Mouse (Mus musculus) stomach, embryonic 15.5 days (tissue): ENCODE results near the gene Slc4a5. TPM values are rescaled to one million over a fixed set of nuclear protein-coding genes. Genes with fewer than 3 reads are reported as not detected.

Source experiments
- ATAC-seq: fragments of 200-750 bp; cut with Nextera tagmentation; 2 replicates; pipeline ENCODE4 v1.8.0; 2017; ENCODE audit warnings: low read depth, moderate number of reproducible peaks, moderate TSS enrichment; ENCODE audit not compliant: insufficient read depth, low FRiP score
- H3K27ac ChIP-seq: fragments of 300-500 bp; sonication (generic); 2 replicates; pipeline ENCODE4 v1.5.1; 2015; ENCODE audit warnings: mild to moderate bottlenecking, inconsistent platforms
- H3K27me3 ChIP-seq: fragments of 300-500 bp; sonication (generic); replicated peaks from 2 replicates; pipeline ENCODE4 v1.6.1; 2015; ENCODE audit warnings: inconsistent platforms
- H3K36me3 ChIP-seq: fragments of 300-500 bp; sonication (generic); 2 replicates; pipeline ENCODE4 v1.6.1; 2015; ENCODE audit warnings: inconsistent platforms
- H3K4me1 ChIP-seq: fragments of 300-500 bp; sonication (generic); 2 replicates; pipeline ENCODE4 v1.6.1; 2015; ENCODE audit warnings: inconsistent platforms
- H3K4me2 ChIP-seq: fragments of 300-500 bp; sonication (generic); 2 replicates; pipeline ENCODE4 v1.6.1; 2015; ENCODE audit warnings: mild to moderate bottlenecking, inconsistent platforms
- H3K4me3 ChIP-seq: fragments of 300-500 bp; sonication (generic); replicated peaks from 2 replicates; pipeline ENCODE4 v1.5.1; 2015; ENCODE audit warnings: inconsistent platforms
- H3K9ac ChIP-seq: fragments of 300-500 bp; sonication (generic); 2 replicates; pipeline ENCODE4 v1.6.1; 2015; ENCODE audit warnings: inconsistent platforms
- H3K9me3 ChIP-seq: fragments of 300-500 bp; sonication (generic); 2 replicates; pipeline ENCODE4 v1.6.1; 2016; ENCODE audit warnings: inconsistent platforms
- WGBS: fragments of 180-500 bp; shearing (Covaris S2); methylation state at CpG from one replicate; pipeline ENCODE4 v1.1.7; 2015; 5-methylcytosine and 5-hydroxymethylcytosine counted together
- polyA plus RNA-seq: library from polyadenylated mRNA; unstranded; fragments of >200 nt; fragmentation: Nextera tagmentation; extraction: Ambion mirVana; gene quantifications from 2 replicates; pipeline ENCODE4 v1.2.1, GENCODE M21; 2015

Gene Slc4a5
- polyA plus RNA-seq, 1 experiment from 2014 or later = 0.40 TPM

DNA sequence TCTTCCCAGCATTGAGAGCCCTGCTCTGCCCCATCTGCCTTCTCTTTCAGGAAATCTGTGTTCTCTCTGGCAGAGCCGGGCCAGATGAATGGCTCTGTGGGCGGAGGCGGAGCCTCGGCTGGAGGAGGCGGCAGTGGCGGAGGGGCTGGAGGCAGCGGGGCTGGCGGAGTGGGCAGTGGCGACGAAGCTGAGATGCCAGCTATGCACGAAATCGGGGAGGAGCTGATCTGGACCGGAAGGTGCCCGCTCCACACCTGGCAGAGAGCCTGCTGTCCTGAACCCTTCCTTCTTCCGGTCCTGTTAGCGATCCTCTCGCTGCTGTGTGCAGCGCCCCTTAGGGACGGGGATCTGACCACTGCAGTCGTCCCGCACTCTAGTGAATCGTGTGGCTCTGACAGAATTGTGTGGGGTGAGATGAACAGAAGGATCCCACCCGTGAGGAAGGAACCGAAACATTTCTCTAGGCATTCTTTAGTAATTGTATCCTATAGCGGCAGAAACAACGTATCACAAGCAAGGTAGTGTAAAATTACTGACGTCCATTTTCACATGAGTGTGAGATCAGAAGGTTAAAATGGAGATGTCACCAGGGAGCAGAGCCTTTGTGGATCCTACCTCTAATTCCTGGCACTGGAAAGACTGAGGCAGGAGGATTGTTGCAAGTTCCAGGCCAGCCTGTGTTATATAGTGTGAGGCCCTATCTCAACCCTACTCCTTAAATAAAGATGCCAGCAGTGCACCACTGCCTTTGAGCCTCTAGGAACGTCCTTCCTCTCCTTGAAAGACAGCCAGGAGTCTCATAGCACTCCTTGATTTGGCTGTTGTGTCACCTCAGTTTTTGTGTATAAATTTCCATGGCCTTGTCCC, 48.7 kb downstream of the Slc4a5 start:
- Histone ChIP-seq H3K4me1 (no peaks in the 10 kb centered on the region), H3K4me3 (peak overlapping the region; percentile 50), H3K9me3 (no peaks in the 10 kb centered on the region), H3K4me2 (peak overlapping the region; percentile 60), H3K9ac (peak overlapping the region; percentile 16; the same call in 1 of the 2 replicates), H3K27ac (peak overlapping the region; percentile 46; the same call in 1 of the 2 replicates), H3K27me3 (no peaks in the 10 kb centered on the region), H3K36me3 (no peaks in the 10 kb centered on the region)
- ATAC-seq = peak; percentile 88
- WGBS = 2% methylated on average over 28 of the region's 28 CpGs

DNA sequence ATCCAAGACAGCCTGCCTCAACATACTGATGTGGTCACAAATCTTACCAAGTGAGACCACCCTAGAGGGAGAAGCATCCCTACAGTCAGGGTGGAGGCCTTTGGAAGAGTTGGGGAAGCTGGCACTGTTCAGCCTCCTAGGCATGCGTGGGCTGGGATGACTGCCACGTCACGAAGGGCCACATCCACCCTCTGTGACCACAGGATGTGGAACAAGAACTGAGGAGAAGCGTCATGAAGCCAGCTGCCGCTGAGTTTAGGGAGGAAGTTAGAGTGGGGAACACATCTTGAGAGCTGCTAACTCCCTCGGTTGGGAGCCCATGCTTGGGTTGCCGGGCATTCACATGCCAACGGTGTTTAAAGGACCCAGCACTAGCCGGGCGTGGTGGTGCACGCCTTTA, 54.1 kb downstream of the Slc4a5 start:
- Histone ChIP-seq H3K27ac (no peak overlapping the region), H3K36me3 (no peaks in the 10 kb centered on the region), H3K27me3 (no peaks in the 10 kb centered on the region), H3K4me2 (no peak overlapping the region), H3K4me3 (no peak overlapping the region), H3K4me1 (no peaks in the 10 kb centered on the region), H3K9me3 (no peaks in the 10 kb centered on the region), H3K9ac (no peak overlapping the region)
- 82% methylated on average over 11 of the region's 11 CpGs for WGBS
- ATAC-seq = no peak

DNA sequence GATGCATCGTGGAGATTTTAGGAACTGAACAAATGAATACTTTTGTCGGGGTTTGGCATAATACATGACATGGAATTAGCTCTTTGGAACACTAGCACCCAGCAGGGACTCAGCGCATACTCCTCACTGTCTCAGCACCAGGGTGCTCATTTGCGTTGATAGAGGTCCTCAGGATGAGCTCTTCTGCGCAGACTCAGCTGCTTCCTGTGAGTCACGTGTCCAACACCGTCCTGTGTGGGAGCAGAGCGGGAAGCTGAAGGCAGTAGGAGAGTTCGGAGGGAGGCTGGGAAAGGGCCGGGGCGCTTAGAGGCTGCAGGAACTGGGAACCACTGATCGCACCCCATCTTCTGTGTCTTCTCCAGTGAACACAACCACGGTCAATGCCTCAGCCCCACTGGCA, 57.5 kb downstream of the Slc4a5 start:
- no peak overlapping the region for H3K9ac ChIP-seq
- no peak for ATAC-seq
- no peak overlapping the region for H3K4me3 ChIP-seq
- WGBS = 73% methylated on average over 13 of the region's 13 CpGs
- no peaks in the 10 kb centered on the region for H3K27me3 ChIP-seq
- no peak overlapping the region for H3K4me2 ChIP-seq
- H3K27ac ChIP-seq = no peak overlapping the region
- H3K36me3 ChIP-seq = no peaks in the 10 kb centered on the region
- no peaks in the 10 kb centered on the region for H3K4me1 ChIP-seq
- H3K9me3 ChIP-seq = no peaks in the 10 kb centered on the region

DNA sequence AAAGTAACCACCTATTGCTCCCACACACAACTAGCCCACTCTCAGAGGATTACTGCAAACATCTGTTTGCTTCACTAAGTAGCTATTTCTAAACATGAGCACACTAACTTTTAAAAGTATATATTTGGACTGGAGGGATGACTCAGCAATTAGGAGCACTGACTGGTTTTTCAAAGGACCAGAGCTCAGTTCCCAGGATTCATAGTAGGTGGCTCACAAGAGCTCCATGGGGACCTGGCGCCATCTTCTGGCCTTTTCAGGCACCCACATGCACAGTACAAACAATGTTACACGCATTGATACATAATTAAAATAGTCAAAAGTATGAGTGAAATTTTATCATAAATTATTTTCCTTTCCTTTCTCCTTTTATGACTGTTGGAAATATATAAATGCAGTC, 59.3 kb downstream of the Slc4a5 start:
- Histone ChIP-seq H3K4me3 (no peak overlapping the region), H3K27me3 (no peaks in the 10 kb centered on the region), H3K4me2 (no peak overlapping the region), H3K4me1 (no peaks in the 10 kb centered on the region), H3K27ac (no peak overlapping the region), H3K9me3 (no peaks in the 10 kb centered on the region), H3K36me3 (no peaks in the 10 kb centered on the region), H3K9ac (no peak overlapping the region)
- WGBS = 27% methylated on average over 2 of the region's 2 CpGs
- ATAC-seq = no peak

- H3K9me3 ChIP-seq = no peaks in the 10 kb centered on the region
- H3K4me1 ChIP-seq = no peaks in the 10 kb centered on the region
- H3K27me3 ChIP-seq = no peaks in the 10 kb centered on the region
- ATAC-seq = no peak
- H3K27ac ChIP-seq = no peak overlapping the region
- no peaks in the 10 kb centered on the region for H3K36me3 ChIP-seq
- 77% methylated on average over 8 of the region's 8 CpGs for WGBS
- no peak overlapping the region for H3K4me2 ChIP-seq
- H3K4me3 ChIP-seq = no peak overlapping the region
- no peak overlapping the region for H3K9ac ChIP-seq
Measured at GRCm38 (mm10) chr6:83280256-83280955, 60.8 kb downstream of the Slc4a5 start.

GRCm38 (mm10) chr6:83300447-83301229, 81.0 kb downstream of the Slc4a5 start:
- no peaks in the 10 kb centered on the region for H3K9me3 ChIP-seq
- no peak overlapping the region for H3K9ac ChIP-seq
- no peaks in the 10 kb centered on the region for H3K4me1 ChIP-seq
- H3K4me3 ChIP-seq = no peak overlapping the region
- ATAC-seq = peak; percentile 77
- no peaks in the 10 kb centered on the region for H3K27me3 ChIP-seq
- 0 out of 2 replicates have a peak, but pooled peaks cover 3% of the 10 kb centered on the region for H3K36me3 ChIP-seq
- no peak overlapping the region for H3K4me2 ChIP-seq
- WGBS = 68% methylated on average over 7 of the region's 7 CpGs
- H3K27ac ChIP-seq = no peak overlapping the region

GRCm38 (mm10) chr6:83301294-83301693, 81.7 kb downstream of the Slc4a5 start:
- no peak for ATAC-seq
- Histone ChIP-seq H3K27me3 (no peaks in the 10 kb centered on the region), H3K36me3 (0 out of 2 replicates have a peak, but pooled peaks cover 7% of the 10 kb centered on the region), H3K9ac (no peak overlapping the region), H3K4me1 (no peaks in the 10 kb centered on the region), H3K9me3 (no peaks in the 10 kb centered on the region), H3K27ac (no peak overlapping the region), H3K4me2 (no peak overlapping the region), H3K4me3 (no peak overlapping the region)
- WGBS = 82% methylated on average over 2 of the region's 2 CpGs

- Histone ChIP-seq H3K36me3 (0 out of 2 replicates have a peak, but pooled peaks cover 10% of the 10 kb centered on the region), H3K4me1 (no peaks in the 10 kb centered on the region), H3K9me3 (no peaks in the 10 kb centered on the region), H3K9ac (no peak overlapping the region), H3K4me3 (no peak overlapping the region), H3K27ac (no peak overlapping the region), H3K4me2 (no peak overlapping the region), H3K27me3 (no peaks in the 10 kb centered on the region)
- ATAC-seq = no peak
- 73% methylated on average over 5 of the region's 5 CpGs for WGBS
Measured at GRCm38 (mm10) chr6:83302264-83302663, 82.6 kb downstream of the Slc4a5 start.

DNA sequence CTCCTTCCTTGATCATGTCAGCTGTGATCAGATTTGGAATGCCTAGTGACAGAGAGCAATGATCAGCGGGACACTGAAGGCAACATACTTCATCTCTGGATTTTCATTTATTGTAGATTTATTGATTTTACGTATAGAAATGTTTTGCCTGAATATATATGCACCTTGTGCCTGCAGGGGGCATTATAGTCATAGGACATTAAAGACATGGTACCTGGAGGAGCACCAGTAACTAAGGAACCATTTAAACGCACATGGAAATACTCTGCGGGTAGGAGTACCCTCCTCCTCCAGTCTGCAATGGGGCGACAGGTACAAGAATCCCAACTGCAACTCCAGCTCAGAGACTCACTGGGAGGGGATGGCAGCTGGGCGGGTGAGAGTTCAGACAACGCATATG, 89.4 kb downstream of the Slc4a5 start:
- no peaks in the 10 kb centered on the region for H3K27me3 ChIP-seq
- no peak overlapping the region for H3K9ac ChIP-seq
- H3K4me1 ChIP-seq = no peaks in the 10 kb centered on the region
- 87% methylated on average over 7 of the region's 7 CpGs for WGBS
- no peak overlapping the region for H3K4me3 ChIP-seq
- H3K4me2 ChIP-seq = no peak overlapping the region
- peaks cover 23% of the 10 kb centered on the region; the same call in 1 of the 2 replicates for H3K36me3 ChIP-seq
- ATAC-seq = no peak
- H3K9me3 ChIP-seq = no peaks in the 10 kb centered on the region
- H3K27ac ChIP-seq = no peak overlapping the region

GRCm38 (mm10) chr6:83311206-83311605, 91.6 kb downstream of the Slc4a5 start:
- Histone ChIP-seq H3K9me3 (no peaks in the 10 kb centered on the region), H3K4me1 (0 out of 2 replicates have a peak, but pooled peaks cover 3% of the 10 kb centered on the region), H3K27ac (no peak overlapping the region), H3K36me3 (peaks cover 16% of the 10 kb centered on the region; the same call in 1 of the 2 replicates), H3K27me3 (no peaks in the 10 kb centered on the region), H3K4me3 (no peak overlapping the region), H3K9ac (no peak overlapping the region), H3K4me2 (no peak overlapping the region)
- ATAC-seq = no peak
- 88% methylated on average over 11 of the region's 11 CpGs for WGBS

DNA sequence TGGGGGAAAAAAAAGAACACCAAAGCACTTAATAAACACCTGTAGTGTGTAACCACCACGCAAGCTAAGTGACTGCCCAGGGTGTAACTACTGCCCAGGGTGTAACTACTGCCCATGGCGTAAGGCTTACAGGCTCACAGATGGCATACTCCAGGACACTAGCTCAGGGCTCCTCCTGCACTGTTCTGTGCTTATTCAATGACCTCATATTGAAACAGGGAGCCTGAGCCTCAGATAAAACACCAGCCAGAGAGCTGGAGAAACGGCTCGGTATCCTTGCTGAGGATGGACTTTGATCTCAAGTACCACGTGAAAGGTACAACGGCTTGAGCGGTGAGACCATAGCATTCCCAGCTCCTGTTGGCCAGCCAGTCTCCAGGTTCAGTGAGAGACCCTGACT, 92.4 kb downstream of the Slc4a5 start:
- H3K4me2 ChIP-seq = no peak overlapping the region
- peaks cover 13% of the 10 kb centered on the region; the same call in 1 of the 2 replicates for H3K36me3 ChIP-seq
- H3K27ac ChIP-seq = no peak overlapping the region
- 75% methylated on average over 7 of the region's 7 CpGs for WGBS
- peak; percentile 84 for ATAC-seq
- peaks cover 10% of the 10 kb centered on the region; the same call in 1 of the 2 replicates for H3K4me1 ChIP-seq
- no peak overlapping the region for H3K4me3 ChIP-seq
- H3K27me3 ChIP-seq = no peaks in the 10 kb centered on the region
- H3K9me3 ChIP-seq = no peaks in the 10 kb centered on the region
- no peak overlapping the region for H3K9ac ChIP-seq
